Mouse (Mus musculus) heart, adult 18-20 months (tissue): Measurements from ENCODE around the gene Tekt1. TPM values are rescaled to one million over a fixed set of nuclear protein-coding genes. Genes with fewer than 3 reads are reported as not detected.
"Not testable (repeated sequence)": the region's sequence is repeated elsewhere in the genome, so short reads cannot be mapped to it uniquely, and the experiment has no call there.

Experiments used
- DNase-seq, 2 experiments: peaks; one replicate each; pipeline ENCODE4 v3.0.0; 2021 to 2022; ENCODE audit warnings: mixed read lengths in 1 of 2
- total RNA-seq, 2 experiments: library from RNA; stranded (reverse); gene quantifications; 2 replicates each; pipeline ENCODE4 v1.2.3; 2021

Gene Tekt1
- total RNA-seq, 2 experiments from 2014 or later = 0.75 TPM; not detected in 1

- no peak for DNase-seq
Measured at GRCm38 (mm10) chr11:72389407-72390142, 27.3 kb upstream of the Tekt1 start.

DNA sequence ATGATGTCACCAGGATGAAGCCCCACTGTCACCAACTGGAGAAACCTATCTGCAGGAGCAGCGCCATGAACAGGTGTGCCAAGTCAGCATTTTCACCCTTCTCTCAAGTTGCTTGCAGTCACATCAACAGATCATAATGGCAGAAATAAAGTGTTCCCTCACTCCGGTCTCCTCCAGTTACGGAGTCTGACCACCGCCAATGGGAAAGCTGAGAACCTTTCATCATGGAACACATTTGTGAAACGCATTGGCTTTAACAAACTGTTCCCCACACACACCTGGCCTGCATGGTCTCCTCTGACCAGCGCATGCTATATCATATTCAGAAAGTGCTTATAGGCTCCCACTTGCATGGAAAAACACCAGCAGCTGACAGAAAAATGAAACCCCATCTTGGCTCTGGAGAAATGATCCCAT lies 25.9 kb upstream of the Tekt1 start:
- DNase-seq = no peak

DNA sequence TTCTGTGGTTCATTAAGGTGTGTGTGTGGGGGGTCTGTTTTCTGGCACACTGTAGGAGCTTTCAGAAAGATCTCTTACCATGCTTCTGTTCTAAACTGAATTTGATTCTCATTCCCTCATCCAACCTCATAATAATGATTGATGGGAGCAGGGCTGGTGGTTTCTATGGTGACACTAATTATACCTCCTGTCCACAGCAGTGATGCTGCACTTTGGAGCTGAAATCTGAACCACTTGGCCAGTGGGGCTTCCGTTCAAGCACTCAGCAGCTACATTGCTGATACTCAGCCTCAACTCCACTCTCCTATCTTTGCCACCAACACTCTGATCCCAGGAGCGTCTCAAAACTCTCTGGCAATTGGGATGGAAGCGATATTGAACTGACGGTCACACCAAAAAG lies 17.1 kb upstream of the Tekt1 start:
- DNase-seq = no peak

DNA sequence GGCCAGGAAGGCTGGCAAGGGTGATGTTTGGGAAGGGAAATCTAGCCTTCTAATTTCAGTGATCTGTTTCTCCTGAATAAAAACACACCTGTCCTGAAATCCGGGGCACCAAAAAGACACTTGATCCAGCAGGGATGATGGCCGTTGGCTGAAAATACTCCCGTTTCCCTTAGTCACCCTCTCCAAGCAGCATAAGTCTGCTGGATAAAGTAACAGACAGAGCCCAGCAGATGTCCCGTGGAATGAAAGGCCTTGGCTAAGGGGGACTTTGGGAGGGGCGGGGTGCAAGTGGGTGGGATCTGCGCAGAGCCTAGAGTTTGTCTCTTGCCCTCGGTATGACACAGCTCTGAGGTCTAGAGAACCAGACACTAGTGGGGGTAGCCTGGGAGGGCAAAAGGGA lies 16.0 kb upstream of the Tekt1 start:
- no peak for DNase-seq

GRCm38 (mm10) chr11:72376562-72376961 lies 14.3 kb upstream of the Tekt1 start:
- no peak for DNase-seq

- DNase-seq = peak; percentile 29 to 65
Measured at GRCm38 (mm10) chr11:72369904-72370672, 7.8 kb upstream of the Tekt1 start.

DNA sequence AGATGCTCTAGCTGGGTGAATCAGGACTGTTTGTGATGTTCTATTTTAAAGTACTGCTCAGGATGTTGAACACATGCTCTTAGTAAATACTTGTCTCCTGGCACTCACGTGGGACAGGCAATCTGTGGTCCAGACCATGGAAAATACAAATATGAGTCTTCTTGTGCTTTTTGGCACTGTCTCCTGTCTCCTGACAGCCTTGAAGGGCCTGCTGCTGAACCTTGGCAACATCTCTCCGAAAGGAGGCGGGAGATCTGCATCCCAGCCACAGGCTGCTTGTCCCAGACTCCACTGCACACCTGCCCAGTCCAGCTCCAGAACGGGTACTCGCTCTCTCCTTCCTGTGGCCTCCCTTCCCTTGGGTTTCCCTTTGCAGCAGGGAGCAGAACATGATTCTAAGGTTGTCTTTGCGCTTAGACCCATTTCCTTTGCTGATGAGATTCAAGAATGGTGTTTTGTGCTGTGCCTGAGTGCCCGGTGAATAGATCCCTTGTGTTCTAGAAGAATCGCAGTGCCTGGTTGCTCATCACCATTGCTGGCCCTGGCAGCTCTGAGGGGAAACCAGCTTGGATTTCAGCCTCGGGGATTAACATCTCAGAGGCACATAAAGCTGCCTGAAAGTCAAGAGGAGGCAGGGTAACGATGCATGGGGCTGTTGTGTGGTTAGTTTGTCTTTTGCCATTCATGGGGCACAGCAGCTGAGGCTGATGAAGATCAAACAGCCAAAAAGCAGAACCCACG lies 5.9 kb upstream of the Tekt1 start:
- DNase-seq = no peak

DNA sequence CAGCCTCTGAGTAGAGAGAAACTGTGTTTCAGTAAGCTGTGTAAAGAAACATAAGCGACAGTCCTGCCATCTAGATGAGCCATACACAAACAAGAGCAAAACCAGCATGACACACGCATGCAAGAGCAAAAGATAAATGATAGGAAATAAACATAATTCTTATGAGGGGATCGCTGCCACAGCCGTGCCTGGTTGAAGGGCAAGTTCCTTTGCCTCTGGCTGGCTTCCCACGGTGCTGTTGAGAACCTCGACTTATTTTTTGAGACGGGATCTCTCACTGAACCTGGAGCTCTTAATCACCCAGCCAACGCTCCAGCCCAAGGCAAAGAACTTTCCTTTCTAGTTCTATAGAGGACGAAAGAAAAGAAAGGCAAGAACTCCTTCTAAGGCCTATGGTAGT lies 3.9 kb upstream of the Tekt1 start:
- no peak for DNase-seq

- no peak for DNase-seq
Measured at GRCm38 (mm10) chr11:72364526-72364925, 2.3 kb upstream of the Tekt1 start.

GRCm38 (mm10) chr11:72363523-72364240 lies 1.4 kb upstream of the Tekt1 start:
- DNase-seq = no peak

DNA sequence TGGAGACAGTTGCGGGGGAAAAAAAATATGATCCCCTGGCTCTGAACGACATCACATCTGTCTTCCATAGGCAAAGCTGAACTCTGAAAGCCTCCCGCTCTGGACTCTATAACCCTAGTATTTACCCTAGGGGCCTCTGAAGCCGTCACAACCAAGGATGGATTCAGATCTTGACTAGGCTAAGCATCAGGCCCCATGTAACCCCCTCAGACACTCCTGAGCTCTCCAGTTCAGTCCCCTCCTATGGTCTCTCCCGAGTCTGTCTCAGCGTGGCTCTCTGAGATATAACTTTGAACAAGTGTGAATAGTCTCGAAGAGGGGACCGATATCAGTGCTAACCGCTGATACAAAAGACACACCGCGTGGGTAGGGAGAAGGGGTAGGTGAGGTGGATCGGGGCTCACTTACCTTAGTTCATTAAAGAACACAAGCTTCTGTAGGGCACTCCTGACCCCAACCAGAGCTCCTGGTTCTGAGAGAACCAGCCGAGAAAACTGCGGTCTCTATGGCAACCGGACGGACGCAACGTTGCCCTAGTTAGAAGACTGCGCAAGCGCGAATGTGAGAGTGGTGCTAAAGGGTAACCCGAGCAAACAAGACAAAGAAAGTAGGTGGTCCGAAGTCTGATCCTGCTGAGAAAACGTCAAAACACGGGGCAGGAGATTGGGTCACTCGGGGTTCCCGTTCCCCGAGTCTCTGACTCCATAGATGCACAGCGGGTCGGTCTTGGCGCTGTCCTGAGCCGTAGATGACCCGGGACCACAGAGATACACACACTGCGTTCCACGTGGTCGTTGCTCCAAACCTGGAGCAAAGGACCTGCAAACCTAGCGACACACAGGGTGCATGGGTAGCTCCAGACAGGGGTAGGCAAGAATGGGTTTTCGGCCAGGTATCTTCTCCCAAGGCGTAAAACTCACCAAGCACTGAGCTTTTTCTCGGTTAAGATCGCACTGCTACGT lies 576 bp downstream of the Tekt1 start:
- peak; percentile 33 to 49 for DNase-seq

GRCm38 (mm10) chr11:72354971-72355728 lies 7.1 kb downstream of the Tekt1 start:
- DNase-seq = peak; percentile 63 to 91

- no peak for DNase-seq
Measured at GRCm38 (mm10) chr11:72353186-72353585, 9.1 kb downstream of the Tekt1 start.

DNA sequence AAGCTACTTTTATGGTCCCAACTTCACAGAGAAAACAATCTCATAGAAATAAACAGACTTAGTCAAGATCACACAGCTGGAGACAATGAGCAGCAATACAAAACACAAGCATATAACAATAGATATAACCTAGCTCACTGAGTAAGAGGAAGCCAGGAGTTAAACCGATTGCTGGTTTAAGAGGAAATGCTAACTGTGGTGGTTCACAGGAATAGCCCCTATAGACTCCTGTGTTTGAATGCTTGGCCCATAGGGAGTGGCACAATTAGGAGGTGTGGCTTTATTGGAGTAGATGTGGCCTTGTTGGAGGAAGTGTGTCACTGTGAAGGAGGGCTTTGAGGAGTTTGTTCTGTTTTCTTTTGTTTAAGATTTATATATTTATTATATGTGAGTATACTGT lies 10.0 kb downstream of the Tekt1 start:
- DNase-seq = no peak

- DNase-seq = no peak
Measured at GRCm38 (mm10) chr11:72349652-72350051, 12.6 kb downstream of the Tekt1 start.

DNA sequence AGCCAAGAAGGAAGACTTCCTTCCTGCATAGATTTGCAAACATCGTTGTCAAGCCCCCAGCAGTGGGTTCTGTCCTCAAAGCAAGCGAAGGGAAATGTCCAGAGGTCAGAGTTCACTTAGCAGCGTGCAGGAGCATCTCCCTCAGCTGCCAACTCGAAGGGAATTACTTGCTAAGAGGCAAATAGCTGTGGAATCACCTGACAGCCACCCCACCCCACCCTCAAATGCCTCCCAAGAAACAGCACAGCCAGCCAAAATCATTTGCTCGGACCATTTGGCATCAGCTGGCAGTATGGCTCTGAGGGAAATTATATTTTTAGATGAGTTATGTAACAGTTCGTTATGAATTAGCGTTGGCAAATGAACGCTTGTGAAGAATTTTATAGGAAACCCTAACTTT lies 13.2 kb downstream of the Tekt1 start:
- DNase-seq = peak; percentile 30 to 41

DNA sequence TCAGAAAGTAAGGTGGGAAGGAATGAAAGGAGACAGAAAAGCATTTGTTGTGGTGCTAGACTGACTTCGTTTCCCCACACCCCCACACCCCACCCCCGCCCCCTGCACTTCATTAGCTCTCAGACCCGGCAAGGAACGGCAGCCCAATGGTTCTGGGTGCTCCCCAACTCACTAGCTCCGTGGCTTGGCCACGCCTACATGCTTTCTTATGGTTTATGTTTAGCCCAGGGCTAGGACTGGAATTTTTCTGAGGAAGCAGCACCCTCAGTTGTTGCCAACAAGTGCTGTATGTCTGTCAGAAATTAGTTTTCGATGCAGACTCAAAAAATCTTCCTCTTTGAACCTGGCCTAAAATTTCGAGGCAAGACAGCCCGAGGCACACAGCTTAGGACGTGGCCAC lies 13.7 kb downstream of the Tekt1 start:
- no peak for DNase-seq

DNA sequence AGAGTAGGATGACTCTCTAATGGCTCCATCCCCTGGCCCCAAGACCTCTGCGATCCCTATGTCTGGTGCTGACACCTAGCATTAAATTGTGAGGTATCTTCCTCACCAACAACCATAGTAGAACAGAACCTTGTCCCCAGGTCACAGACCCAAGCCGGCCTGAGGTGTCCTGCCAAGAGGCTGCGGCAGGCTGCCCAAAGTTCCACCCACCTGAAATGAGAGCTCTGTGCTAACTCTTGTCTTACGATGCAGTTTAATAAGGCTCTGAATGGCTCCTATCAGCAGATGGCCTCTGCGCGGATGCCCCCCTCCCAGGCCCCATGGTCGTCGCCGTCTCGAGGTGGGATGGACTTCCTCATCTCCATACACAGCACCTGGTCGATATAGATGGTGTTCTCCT lies 17.8 kb downstream of the Tekt1 start:
- DNase-seq = no peak

DNA sequence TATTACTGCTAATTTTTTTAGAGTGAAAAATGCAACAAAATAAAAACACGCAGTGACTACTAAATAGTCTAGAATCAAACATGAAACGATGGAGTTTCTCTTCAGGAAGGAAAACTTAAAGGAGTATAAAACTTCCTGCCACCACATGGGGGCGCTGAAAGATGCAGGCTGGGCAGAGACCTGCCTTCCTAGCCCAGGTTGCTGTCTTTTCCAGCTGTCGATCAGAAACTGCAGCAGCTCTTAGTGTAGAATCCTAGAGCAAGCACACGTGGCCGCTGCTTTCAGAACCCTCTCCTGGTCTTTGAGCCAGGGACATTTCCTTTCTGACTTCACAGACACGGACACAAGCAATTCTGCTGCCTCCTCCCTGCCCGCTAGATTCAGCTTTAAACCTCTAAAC lies 18.3 kb downstream of the Tekt1 start:
- DNase-seq = peak; percentile 16 to 60

DNA sequence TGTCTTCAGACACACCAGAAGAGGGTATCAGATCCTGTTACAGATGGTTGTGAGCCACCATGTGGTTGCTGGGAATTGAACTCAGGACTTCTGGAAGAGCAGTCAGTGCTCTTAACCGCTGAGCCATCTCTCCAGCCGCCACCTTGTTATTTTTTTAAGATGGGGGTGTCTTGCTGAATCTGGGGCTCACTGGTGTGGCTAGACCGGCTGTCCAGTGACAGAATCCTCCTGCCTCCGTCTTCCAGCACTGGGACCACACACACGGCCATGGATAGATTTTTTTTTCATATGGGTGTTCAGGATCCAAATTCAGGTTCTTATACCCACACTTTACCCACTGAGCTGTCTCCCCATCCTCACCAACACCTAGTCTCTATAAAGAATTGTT lies 19.0 kb downstream of the Tekt1 start:
- DNase-seq = not testable (repeated sequence)
